Comparison of ENCODE assay signal across 13 mouse cellular contexts in genomic region chr15:62349981-62350380, GRCm38 (mm10).
"Had no signal": no experiment of that assay in that cellular context is flagged by ENCODE, and none has a peak within 500 bp of the region (broad histone marks: within the 10 kb centered on the region; RNA-seq: fewer than 3 reads in every experiment).

No protein-coding gene starts in this region.

- DNase-seq: kidney, postnatal 25 days; layer of hippocampus, postnatal 36 days; liver, embryonic 13.5 days; lung, embryonic 14.5 days; lung, postnatal 36 days; midbrain, embryonic 14.5 days; thymus, adult 18-20 months; thymus, postnatal 36 days had no signal

- ATAC-seq: intestine, postnatal 0 days; lung, postnatal 0 days had no signal

- H3K27me3 ChIP-seq: liver, embryonic 13.5 days had no signal

- H3K9ac ChIP-seq: liver, embryonic 13.5 days; lung, embryonic 14.5 days had no signal

- H3K4me3 ChIP-seq: left cerebral cortex, adult 2 months; liver, embryonic 13.5 days had no signal

- H3K9me3 ChIP-seq: liver, embryonic 13.5 days had no signal

- H3K36me3 ChIP-seq: liver, embryonic 13.5 days had no signal

- H3K4me2 ChIP-seq: liver, embryonic 13.5 days; lung, embryonic 14.5 days; midbrain, embryonic 11.5 days had no signal

- H3K27ac ChIP-seq: kidney, postnatal 0 days; left cerebral cortex, adult 2 months; liver, embryonic 13.5 days had no signal
